Mouse (Mus musculus) hindbrain, embryonic 15.5 days (tissue): ENCODE measurements around the gene Ankrd40. TPM values are rescaled to one million over a fixed set of nuclear protein-coding genes. Genes with fewer than 3 reads are reported as not detected.

Source experiments
- ATAC-seq: fragments of 200-750 bp; cut with Nextera tagmentation; 2 replicates; pipeline ENCODE4 v1.8.0; 2017; ENCODE audit warnings: low read depth, moderate number of reproducible peaks, moderate TSS enrichment; ENCODE audit not compliant: low FRiP score
- H3K27ac ChIP-seq: fragments of 300-500 bp; sonication (generic); replicated peaks from 2 replicates; pipeline ENCODE4 v1.5.1; 2015; ENCODE audit warnings: mild to moderate bottlenecking, inconsistent platforms
- H3K27me3 ChIP-seq: fragments of 300-500 bp; sonication (generic); 2 replicates; pipeline ENCODE4 v1.6.1; 2015; ENCODE audit warnings: control low read depth, inconsistent platforms
- H3K36me3 ChIP-seq: fragments of 300-500 bp; sonication (generic); 2 replicates; pipeline ENCODE4 v1.6.1; 2015; ENCODE audit warnings: control low read depth, inconsistent platforms
- H3K4me1 ChIP-seq: fragments of 300-500 bp; sonication (generic); replicated peaks from 2 replicates; pipeline ENCODE4 v1.6.1; 2015; ENCODE audit warnings: control low read depth, inconsistent platforms
- H3K4me2 ChIP-seq: fragments of 300-500 bp; sonication (generic); 2 replicates; pipeline ENCODE4 v1.6.1; 2015; ENCODE audit warnings: moderate library complexity, mild to moderate bottlenecking, inconsistent platforms
- H3K4me3 ChIP-seq: fragments of 300-500 bp; sonication (generic); 2 replicates; pipeline ENCODE4 v1.5.1; 2015; ENCODE audit warnings: mild to moderate bottlenecking, inconsistent platforms
- H3K9ac ChIP-seq: fragments of 300-500 bp; sonication (generic); 2 replicates; pipeline ENCODE4 v1.6.1; 2015; ENCODE audit warnings: inconsistent platforms
- H3K9me3 ChIP-seq: fragments of 300-500 bp; sonication (generic); 2 replicates; pipeline ENCODE4 v1.6.1; 2016; ENCODE audit warnings: control low read depth, inconsistent platforms
- WGBS: fragments of 180-500 bp; shearing (Covaris S2); methylation state at CpG from one replicate; pipeline ENCODE4 v1.1.7; 2015; 5-methylcytosine and 5-hydroxymethylcytosine counted together
- polyA plus RNA-seq: library from polyadenylated mRNA; unstranded; fragments of >200 nt; fragmentation: Nextera tagmentation; extraction: Ambion mirVana; gene quantifications from 2 replicates; pipeline ENCODE4 v1.2.1, GENCODE M21; 2015

The Ankrd40 gene
- polyA plus RNA-seq, 1 experiment from 2014 or later: 18.3 TPM

DNA sequence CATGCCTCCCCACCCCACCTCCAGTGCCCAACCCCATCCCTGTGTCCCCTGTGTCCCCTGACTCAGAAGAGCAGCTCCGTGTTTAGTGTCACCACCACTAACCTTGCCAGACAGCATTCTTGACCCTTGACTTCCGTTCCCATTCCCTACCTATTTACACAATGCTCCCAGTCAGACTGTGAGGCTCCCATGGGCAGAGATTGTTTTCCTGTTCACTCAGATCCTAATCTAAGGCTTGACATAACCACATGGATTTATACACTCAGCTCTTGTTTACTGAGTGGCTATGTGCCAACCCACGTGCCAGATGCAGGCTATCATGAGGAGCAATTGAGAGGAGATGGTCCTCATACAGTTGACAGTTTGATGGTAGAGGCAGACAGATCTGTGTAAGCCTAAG is 37.5 kb downstream of the Ankrd40 start:
- no peak for ATAC-seq
- no peaks in the 10 kb centered on the region for H3K9me3 ChIP-seq
- no peak overlapping the region for H3K4me3 ChIP-seq
- no peaks in the 10 kb centered on the region for H3K27me3 ChIP-seq
- 75% methylated on average over 3 of the region's 3 CpGs for WGBS
- H3K4me2 ChIP-seq: no peak overlapping the region
- H3K4me1 ChIP-seq: no peaks in the 10 kb centered on the region
- H3K9ac ChIP-seq: no peak overlapping the region
- H3K27ac ChIP-seq: no peak overlapping the region
- no peaks in the 10 kb centered on the region for H3K36me3 ChIP-seq

DNA sequence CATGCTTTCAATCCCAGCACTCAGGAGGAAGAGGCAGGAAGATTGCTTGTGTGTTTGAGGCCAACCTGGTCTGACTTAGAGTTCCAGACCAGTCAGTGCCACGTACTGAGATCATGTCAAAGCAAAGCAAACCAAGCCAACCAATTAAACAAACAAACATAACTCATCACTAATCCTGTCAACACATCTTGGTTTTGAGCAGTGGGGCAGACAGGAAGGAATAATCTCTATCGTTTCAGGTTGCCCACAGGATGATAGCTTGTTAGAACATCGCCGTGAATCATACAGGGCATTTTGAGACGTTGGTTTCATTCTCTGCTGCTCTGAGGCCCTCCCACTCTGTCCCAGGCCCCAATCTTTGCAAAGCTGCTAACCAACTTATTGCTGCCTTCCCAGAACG is 42.2 kb downstream of the Ankrd40 start:
- ATAC-seq: no peak
- no peak overlapping the region for H3K4me3 ChIP-seq
- H3K9me3 ChIP-seq: no peaks in the 10 kb centered on the region
- no peak overlapping the region for H3K27ac ChIP-seq
- no peak overlapping the region for H3K4me2 ChIP-seq
- WGBS: 80% methylated on average over 6 of the region's 6 CpGs
- no peak overlapping the region for H3K9ac ChIP-seq
- no peaks in the 10 kb centered on the region for H3K4me1 ChIP-seq
- no peaks in the 10 kb centered on the region for H3K27me3 ChIP-seq
- no peaks in the 10 kb centered on the region for H3K36me3 ChIP-seq

GRCm38 (mm10) chr11:94370809-94371208 is 43.0 kb downstream of the Ankrd40 start:
- no peak for ATAC-seq
- no peak overlapping the region for H3K27ac ChIP-seq
- 34% methylated on average over 5 of the region's 5 CpGs for WGBS
- no peak overlapping the region for H3K9ac ChIP-seq
- no peak overlapping the region for H3K4me2 ChIP-seq
- no peaks in the 10 kb centered on the region for H3K4me1 ChIP-seq
- H3K36me3 ChIP-seq: no peaks in the 10 kb centered on the region
- H3K9me3 ChIP-seq: no peaks in the 10 kb centered on the region
- no peaks in the 10 kb centered on the region for H3K27me3 ChIP-seq
- H3K4me3 ChIP-seq: no peak overlapping the region

- no peak overlapping the region for H3K4me3 ChIP-seq
- no peak overlapping the region for H3K9ac ChIP-seq
- no peaks in the 10 kb centered on the region for H3K9me3 ChIP-seq
- no peak overlapping the region for H3K27ac ChIP-seq
- WGBS: 92% methylated on average over 13 of the region's 13 CpGs
- no peak overlapping the region for H3K4me2 ChIP-seq
- H3K36me3 ChIP-seq: no peaks in the 10 kb centered on the region
- no peak for ATAC-seq
- H3K27me3 ChIP-seq: no peaks in the 10 kb centered on the region
- H3K4me1 ChIP-seq: no peaks in the 10 kb centered on the region
Measured at GRCm38 (mm10) chr11:94374276-94374948, 46.6 kb downstream of the Ankrd40 start.

GRCm38 (mm10) chr11:94379061-94379460 is 51.3 kb downstream of the Ankrd40 start:
- Histone ChIP-seq H3K9ac (no peak overlapping the region), H3K4me1 (no peaks in the 10 kb centered on the region), H3K9me3 (no peaks in the 10 kb centered on the region), H3K4me3 (no peak overlapping the region), H3K27me3 (no peaks in the 10 kb centered on the region), H3K36me3 (no peaks in the 10 kb centered on the region), H3K4me2 (no peak overlapping the region), H3K27ac (no peak overlapping the region)
- ATAC-seq: no peak
- 12% methylated on average over 2 of the region's 2 CpGs for WGBS

DNA sequence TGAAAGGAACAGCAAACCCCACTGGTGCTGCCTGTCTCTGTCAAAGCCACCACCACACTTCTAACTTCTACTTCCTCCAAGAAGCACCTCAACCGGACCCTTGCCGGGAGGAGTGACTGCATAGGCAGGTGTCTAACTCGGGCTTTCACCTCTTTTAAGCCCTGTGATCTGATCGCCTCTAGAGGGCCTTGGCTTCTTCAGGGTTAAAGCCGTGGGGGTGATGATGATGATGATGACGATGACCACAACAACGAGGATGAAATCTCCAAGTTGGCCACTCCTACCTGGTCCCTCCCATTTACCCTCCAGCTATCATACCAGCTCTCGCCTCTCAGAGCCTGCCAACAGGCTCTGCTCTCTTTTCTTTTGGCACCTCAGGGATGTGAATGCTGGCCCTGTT is 51.9 kb downstream of the Ankrd40 start:
- Histone ChIP-seq H3K4me2 (no peak overlapping the region), H3K36me3 (no peaks in the 10 kb centered on the region), H3K4me1 (no peaks in the 10 kb centered on the region), H3K27ac (no peak overlapping the region), H3K27me3 (no peaks in the 10 kb centered on the region), H3K9me3 (no peaks in the 10 kb centered on the region), H3K4me3 (no peak overlapping the region), H3K9ac (no peak overlapping the region)
- WGBS: 77% methylated on average over 8 of the region's 8 CpGs
- ATAC-seq: no peak

- H3K27ac ChIP-seq: peak overlapping the region; percentile 13; the same call in 1 of the 2 replicates
- ATAC-seq: peak; percentile 74; the same call in 1 of the 2 replicates
Measured at GRCm38 (mm10) chr11:94385977-94386771, 58.4 kb downstream of the Ankrd40 start.

DNA sequence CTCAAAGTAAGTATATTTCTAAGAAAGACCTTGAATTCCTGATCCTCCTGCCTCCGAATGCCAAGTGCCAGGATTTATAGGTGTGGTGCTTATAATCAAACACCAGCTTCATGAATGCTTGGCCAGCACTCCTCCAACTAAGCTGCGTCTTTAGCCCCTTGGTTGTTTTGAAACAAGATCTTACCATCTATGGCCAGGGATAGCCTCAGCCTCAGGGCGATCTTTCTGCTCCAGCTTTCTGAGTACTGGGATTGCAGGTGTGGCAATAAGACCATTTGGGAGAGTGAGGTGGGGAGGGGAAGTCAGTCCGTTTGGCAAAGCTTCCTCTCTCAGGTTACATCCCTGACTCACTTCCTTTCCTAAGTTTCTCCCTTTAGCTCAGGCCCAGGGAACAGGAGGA is 60.0 kb downstream of the Ankrd40 start:
- no peak overlapping the region for H3K4me3 ChIP-seq

More at GRCm38 (mm10) chr11:94385977-94386771, 58.4 kb downstream of the Ankrd40 start:
- Histone ChIP-seq H3K9me3 (no peaks in the 10 kb centered on the region), H3K4me2 (peak overlapping the region; percentile 21; the same call in 1 of the 2 replicates), H3K4me3 (no peak overlapping the region), H3K27me3 (no peaks in the 10 kb centered on the region), H3K4me1 (peaks cover 15% of the 10 kb centered on the region), H3K9ac (no peak overlapping the region), H3K36me3 (no peaks in the 10 kb centered on the region)
- 12% methylated on average over 12 of the region's 12 CpGs for whole genome bisulfite sequencing

DNA sequence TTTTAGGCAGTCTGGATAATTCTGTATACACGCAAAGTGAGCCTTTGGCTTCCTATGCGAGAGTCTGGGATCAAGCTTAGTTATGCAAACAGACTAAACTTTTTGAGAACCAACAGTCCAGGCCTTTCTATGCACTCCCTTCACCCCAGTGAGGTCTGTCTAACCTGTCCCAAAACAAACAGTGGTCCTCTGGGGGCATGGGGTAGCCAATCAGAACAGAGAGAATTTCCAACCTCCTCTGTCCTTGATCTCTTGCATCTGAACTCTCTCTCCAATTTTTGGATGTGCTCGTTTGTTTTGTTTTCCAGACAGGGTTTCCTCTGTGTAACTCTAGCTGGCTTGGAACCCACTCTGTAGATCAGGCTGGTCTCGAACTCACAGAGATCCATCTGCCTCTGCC is 61.2 kb downstream of the Ankrd40 start:
- Histone ChIP-seq H3K4me1 (peaks cover 20% of the 10 kb centered on the region), H3K36me3 (no peaks in the 10 kb centered on the region), H3K9me3 (no peaks in the 10 kb centered on the region), H3K4me3 (no peak overlapping the region), H3K27me3 (peaks cover 8% of the 10 kb centered on the region; the same call in 1 of the 2 replicates), H3K4me2 (no peak overlapping the region), H3K9ac (no peak overlapping the region), H3K27ac (no peak overlapping the region)
- WGBS: 88% methylated on average over 4 of the region's 4 CpGs
- ATAC-seq: no peak

More for the DNA sequence above, 60.0 kb downstream of the Ankrd40 start:
- no peaks in the 10 kb centered on the region for H3K9me3 ChIP-seq
- no peak for ATAC-seq
- H3K27me3 ChIP-seq: peaks cover 3% of the 10 kb centered on the region; the same call in 1 of the 2 replicates
- WGBS: 83% methylated on average over 4 of the region's 4 CpGs
- no peaks in the 10 kb centered on the region for H3K36me3 ChIP-seq
- H3K4me1 ChIP-seq: peaks cover 19% of the 10 kb centered on the region
- no peak overlapping the region for H3K9ac ChIP-seq
- no peak overlapping the region for H3K27ac ChIP-seq
- no peak overlapping the region for H3K4me2 ChIP-seq

DNA sequence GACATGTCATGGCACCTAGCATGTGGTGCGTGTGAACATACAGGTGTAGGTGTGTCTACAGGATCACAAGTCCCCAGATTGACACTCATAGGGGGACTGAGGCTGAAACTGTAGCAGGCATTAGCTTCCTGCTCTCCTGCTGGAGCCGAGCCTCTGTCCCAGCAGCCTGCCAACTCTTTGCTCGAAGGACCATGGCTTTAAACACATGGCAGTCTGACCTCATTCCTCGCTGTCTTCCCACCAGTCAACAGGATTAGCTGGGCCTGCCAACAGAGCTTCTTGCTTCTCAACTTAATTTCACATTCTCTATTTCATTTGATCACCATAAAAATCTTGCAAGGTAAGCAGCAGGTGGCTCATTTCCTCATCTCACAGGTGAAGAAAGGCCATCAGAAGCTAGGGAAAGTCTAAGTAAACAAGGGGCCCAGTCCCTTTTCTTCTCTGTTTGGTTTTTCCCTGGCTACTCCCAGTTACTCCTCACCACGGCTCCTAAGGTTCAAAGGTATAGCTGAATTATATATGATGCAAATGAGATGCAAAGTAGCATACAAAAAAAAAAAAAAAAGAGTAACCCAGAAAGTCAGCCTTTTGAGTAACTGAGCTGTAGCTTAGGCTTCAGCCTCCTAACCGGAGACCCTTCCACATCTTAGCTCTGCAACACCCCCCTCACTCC is 62.1 kb downstream of the Ankrd40 start:
- WGBS: 71% methylated on average over 6 of the region's 6 CpGs
- Histone ChIP-seq H3K9me3 (no peaks in the 10 kb centered on the region), H3K4me1 (peaks cover 20% of the 10 kb centered on the region), H3K27me3 (peaks cover 11% of the 10 kb centered on the region; the same call in 1 of the 2 replicates), H3K4me3 (no peak overlapping the region), H3K36me3 (no peaks in the 10 kb centered on the region), H3K9ac (no peak overlapping the region), H3K27ac (no peak overlapping the region), H3K4me2 (no peak overlapping the region)
- ATAC-seq: no peak

DNA sequence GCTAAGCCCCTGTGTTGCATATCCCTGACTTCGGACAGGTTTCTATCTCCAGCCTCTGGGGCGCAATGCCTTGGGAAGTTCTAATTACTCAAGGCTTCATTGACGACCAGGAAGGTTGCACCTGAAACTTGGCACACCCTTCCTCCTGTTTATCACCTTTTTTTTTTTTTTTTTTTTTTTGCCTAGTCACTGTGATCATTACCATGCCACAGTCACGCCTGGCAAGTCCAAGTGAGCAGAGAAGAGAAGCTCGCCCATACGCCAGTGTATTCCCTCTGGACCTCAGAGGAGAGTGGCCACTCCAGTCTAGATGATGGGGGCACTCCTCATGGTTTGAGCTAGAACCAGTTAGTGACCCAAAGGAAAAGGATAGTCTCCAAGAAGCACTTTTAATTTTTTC is 63.0 kb downstream of the Ankrd40 start:
- no peak overlapping the region for H3K4me2 ChIP-seq
- WGBS: 86% methylated on average over 6 of the region's 6 CpGs

More for the DNA sequence above, 63.0 kb downstream of the Ankrd40 start:
- Histone ChIP-seq H3K36me3 (no peaks in the 10 kb centered on the region), H3K27me3 (peaks cover 11% of the 10 kb centered on the region; the same call in 1 of the 2 replicates), H3K4me1 (peaks cover 16% of the 10 kb centered on the region), H3K27ac (no peak overlapping the region), H3K4me3 (no peak overlapping the region), H3K9ac (no peak overlapping the region), H3K9me3 (no peaks in the 10 kb centered on the region)
- no peak for ATAC-seq
